Mouse (Mus musculus): ENCODE measurements around the gene Gm281.

DNA sequence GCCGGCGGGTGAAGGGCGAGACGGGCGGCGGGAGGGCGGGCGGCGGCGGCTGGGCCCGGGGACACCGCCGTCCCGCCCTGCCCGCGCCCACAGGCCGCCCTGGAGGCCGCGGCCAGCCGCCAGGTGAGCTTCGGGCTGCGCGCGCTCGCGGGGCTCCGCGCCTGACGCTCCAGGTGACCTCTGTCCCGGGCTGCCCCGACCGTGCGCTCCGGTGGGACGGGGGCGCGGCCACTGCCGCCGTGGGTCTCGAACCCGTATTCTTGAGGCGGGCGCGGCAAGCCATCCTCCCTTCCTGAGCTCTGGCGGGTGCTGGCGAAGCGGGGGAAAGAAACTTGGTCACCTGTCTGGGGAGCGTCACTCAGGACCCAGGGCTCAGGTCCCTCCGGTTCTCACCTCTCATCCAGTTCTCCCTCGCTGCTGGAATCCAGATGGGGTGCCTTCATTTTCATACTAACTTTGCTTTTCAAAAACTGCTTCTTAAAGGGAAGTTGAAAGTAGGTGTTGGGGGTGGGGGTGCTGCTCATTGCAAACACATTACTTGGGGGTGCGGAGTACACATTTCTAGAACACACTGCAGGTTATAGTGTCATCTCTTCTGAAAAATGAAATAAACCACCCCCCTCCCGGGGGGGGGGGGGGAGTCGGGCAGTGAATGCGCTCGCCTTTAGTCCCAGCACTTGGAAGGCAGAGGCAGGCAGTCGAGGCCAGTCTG, 47.3 kb upstream of the Gm281 start, which contains the start of the genes Atxn7 and Thoc7:
- TF ChIP-seq CTCF (IDR thresholded peaks at IDR 0.05; ENCODE audit: low read depth) (no peak), EP300 (IDR thresholded peaks at IDR 0.05; ENCODE audit: low read depth) (no peak)

Measured in liver, postnatal 0 days (tissue).